Mouse (Mus musculus): ENCODE data around the gene Kif17. TPM values are rescaled to one million over a fixed set of nuclear protein-coding genes. Genes with fewer than 3 reads are reported as not detected.
A peak's percentile ranks its signal among the peaks of the same experiment; 100 is the strongest.

The Kif17 gene
- polyA plus RNA-seq (2015; fragmentation: Nextera tagmentation; extraction: Ambion mirVana), result 2.9 and 3.0 TPM in 2 replicates

DNA sequence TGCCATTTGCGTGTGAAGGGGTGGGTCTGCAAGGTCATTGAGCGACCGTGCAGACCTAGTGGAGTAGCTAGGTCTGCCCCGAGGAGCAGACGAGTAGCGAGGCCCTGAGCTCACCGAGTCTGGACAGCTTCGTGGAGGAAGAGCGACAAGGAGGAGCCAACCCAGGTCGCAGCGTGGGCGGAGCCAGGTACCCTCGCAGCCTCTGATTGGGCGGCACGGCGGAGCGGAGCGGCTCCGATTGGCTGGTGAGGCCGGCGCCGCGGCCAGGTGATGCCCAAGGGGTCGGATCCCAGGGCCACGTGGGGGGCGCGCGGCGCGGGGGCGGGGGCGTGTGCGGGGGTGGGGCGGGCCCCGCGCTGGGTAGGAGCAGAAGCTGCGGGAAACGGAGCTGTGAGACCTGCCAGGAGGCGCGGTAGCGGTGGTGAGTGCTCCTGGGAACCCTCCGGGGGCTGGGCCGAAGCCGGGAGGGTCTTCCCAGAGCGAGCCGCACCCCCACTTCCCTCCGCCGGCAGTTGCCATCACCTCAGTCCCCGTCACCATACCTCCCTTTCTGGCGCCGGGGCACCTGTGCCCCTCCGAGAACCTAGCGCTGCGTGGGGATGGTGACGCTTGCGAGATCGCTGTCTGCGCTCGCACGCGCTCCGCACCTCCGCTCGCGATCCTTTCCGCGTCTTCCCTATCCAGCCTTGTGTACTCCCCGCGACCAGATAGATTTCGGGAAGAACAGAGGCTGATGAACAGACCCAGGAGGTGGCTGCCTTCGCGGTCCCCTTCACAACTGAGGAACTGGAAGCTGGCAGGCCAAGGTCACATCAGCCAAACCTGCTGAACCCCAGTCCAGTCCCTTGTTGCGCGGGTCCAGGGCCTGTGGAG is at the start of gene Kif17, which contains the start of gene Sh2d5:
TSS of gene Kif17 (plus strand) at position 348 of the 873 bp plus-strand sequence.
TSS of gene Sh2d5 (plus strand) at position 316 of the 873 bp plus-strand sequence.
- Histone ChIP-seq H3K9ac (ENCODE audit: low read length) (peak within 1 kb of the TSS; percentile 21), H3K27me3 (ENCODE audit: control insufficient read depth, insufficient read depth, low read depth, low read length) (peaks cover 12% of the 10 kb centered on the region), H3K4me3 (ENCODE audit: low read length) (peak within 1 kb of the TSS; percentile 53), H3K27ac (ENCODE audit: low read length) (no peak within 1 kb of the TSS), H3K4me1 (replicated peaks; ENCODE audit: control insufficient read depth, insufficient read depth, low read length) (peaks cover 22% of the 10 kb centered on the region), H3K4me2 (ENCODE audit: low read depth, low read length) (peak within 1 kb of the TSS; percentile 99), H3K36me3 (ENCODE audit: control insufficient read depth, insufficient read depth, low read length) (peaks cover 15% of the 10 kb centered on the region), H3K9me3 (ENCODE audit: control insufficient read depth, low read length) (no peaks in the 10 kb centered on the region)
- 1% methylated on average over 51 of the region's 74 CpGs for WGBS
- peak; percentile 84 for ATAC-seq (ENCODE audit: low read depth)

DNA sequence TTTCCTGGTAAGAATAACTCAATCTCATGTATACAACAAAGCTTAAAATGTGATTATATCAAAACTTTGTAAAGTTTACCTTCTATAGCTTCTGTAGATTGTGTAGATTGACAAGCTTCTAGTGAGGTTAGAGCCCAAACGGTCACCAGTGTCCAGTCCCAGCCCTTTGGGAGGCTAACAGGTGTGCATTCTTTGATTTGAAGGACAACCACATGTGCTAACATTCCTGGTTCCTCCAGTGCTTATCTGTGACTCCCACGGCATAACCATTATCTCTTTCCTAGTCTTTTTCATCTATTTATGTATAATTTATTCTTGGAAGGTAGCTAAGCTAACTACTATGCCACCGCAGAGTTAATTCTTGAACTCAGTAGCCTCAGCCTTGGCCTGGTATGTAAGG is 49.5 kb upstream of the Kif17 start:
- Histone ChIP-seq H3K9ac (ENCODE audit: low read length) (no peak overlapping the region), H3K4me1 (replicated peaks; ENCODE audit: control insufficient read depth, insufficient read depth, low read length) (no peaks in the 10 kb centered on the region), H3K27ac (ENCODE audit: low read length) (no peak overlapping the region), H3K9me3 (ENCODE audit: control insufficient read depth, low read length) (no peaks in the 10 kb centered on the region), H3K36me3 (ENCODE audit: control insufficient read depth, insufficient read depth, low read length) (peaks cover 44% of the 10 kb centered on the region), H3K27me3 (ENCODE audit: control insufficient read depth, insufficient read depth, low read depth, low read length) (no peaks in the 10 kb centered on the region), H3K4me3 (ENCODE audit: low read length) (no peak overlapping the region), H3K4me2 (ENCODE audit: low read depth, low read length) (no peak overlapping the region)
- no peak for ATAC-seq (ENCODE audit: low read depth)
- 86% methylated on average over 3 of the region's 3 CpGs for WGBS

DNA sequence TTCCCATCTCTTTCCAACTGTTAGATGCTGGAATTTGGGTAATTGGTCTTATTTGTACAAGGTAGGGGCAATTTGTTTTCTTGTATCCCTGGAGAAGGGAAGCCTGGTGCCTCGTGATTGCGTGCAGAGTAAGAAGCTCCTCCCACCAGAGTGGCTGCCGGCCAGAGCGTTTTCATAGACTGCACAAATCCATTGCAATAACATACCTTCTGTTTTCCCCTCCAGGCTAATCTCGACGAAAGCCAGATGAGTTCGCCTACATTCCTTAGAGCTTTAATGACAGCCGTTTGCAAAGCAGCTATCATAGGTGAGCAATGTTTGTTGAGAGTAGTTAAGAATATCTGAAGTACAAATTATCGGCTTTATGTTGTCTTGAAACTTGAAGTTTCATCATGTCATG is 48.5 kb upstream of the Kif17 start:
- WGBS, result 80% methylated on average over 9 of the region's 9 CpGs
- Histone ChIP-seq H3K4me3 (ENCODE audit: low read length) (no peak overlapping the region), H3K4me1 (replicated peaks; ENCODE audit: control insufficient read depth, insufficient read depth, low read length) (no peaks in the 10 kb centered on the region), H3K4me2 (ENCODE audit: low read depth, low read length) (no peak overlapping the region), H3K9ac (ENCODE audit: low read length) (no peak overlapping the region), H3K27me3 (ENCODE audit: control insufficient read depth, insufficient read depth, low read depth, low read length) (no peaks in the 10 kb centered on the region), H3K27ac (ENCODE audit: low read length) (no peak overlapping the region), H3K36me3 (ENCODE audit: control insufficient read depth, insufficient read depth, low read length) (peaks cover 41% of the 10 kb centered on the region), H3K9me3 (ENCODE audit: control insufficient read depth, low read length) (no peaks in the 10 kb centered on the region)
- ATAC-seq (ENCODE audit: low read depth), result no peak

DNA sequence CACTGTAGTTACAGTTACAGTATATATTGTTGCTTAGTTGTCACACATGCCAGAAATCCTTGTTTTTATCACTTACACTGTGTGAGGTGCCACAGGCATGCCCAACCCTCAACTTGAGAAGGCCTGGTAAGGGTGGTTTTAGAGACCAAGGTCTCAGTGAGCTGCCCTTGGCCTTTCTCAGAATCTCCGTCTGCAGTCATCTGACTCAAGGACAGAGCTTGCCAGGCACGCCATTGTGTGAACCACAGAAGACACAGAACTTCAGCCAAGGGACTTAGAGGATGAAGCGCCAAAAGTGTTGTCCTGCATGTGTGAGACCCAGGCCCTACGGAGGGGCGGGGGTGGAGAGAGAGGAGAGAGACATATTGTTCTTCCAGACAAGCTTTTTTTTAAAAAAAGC is 40.1 kb upstream of the Kif17 start:
- ATAC-seq (ENCODE audit: low read depth), result no peak
- no peak overlapping the region for H3K27ac ChIP-seq (ENCODE audit: low read length)
- no peak overlapping the region for H3K4me3 ChIP-seq (ENCODE audit: low read length)
- 88% methylated on average over 5 of the region's 5 CpGs for WGBS
- H3K4me2 ChIP-seq (ENCODE audit: low read depth, low read length), result no peak overlapping the region
- no peak overlapping the region for H3K9ac ChIP-seq (ENCODE audit: low read length)
- no peaks in the 10 kb centered on the region for H3K9me3 ChIP-seq (ENCODE audit: control insufficient read depth, low read length)
- no peaks in the 10 kb centered on the region for H3K27me3 ChIP-seq (ENCODE audit: control insufficient read depth, insufficient read depth, low read depth, low read length)
- H3K4me1 ChIP-seq (replicated peaks; ENCODE audit: control insufficient read depth, insufficient read depth, low read length), result no peaks in the 10 kb centered on the region
- peaks cover 10% of the 10 kb centered on the region; the same call in 1 of the 2 replicates for H3K36me3 ChIP-seq (ENCODE audit: control insufficient read depth, insufficient read depth, low read length)

DNA sequence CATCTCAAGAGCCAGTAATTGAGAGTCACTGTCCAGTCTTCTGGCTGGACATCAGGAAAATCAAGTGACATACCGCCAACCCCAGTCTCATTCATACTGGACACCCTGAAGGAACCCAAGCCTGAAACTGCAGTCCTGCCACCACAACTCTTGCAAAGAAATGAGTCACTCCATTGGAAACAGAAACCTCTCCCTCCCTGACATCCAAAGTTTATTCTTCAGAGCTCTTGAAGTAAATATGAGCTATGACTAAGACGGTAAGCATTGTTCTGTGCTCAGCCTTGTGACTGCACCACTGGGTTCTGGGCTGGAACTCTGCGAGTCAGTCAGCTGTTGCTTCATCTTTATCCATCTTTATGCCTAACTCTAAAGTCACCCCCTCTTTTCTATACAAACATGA is 36.4 kb upstream of the Kif17 start:
- Histone ChIP-seq H3K9ac (ENCODE audit: low read length) (no peak overlapping the region), H3K9me3 (ENCODE audit: control insufficient read depth, low read length) (no peaks in the 10 kb centered on the region), H3K27me3 (ENCODE audit: control insufficient read depth, insufficient read depth, low read depth, low read length) (no peaks in the 10 kb centered on the region), H3K36me3 (ENCODE audit: control insufficient read depth, insufficient read depth, low read length) (no peaks in the 10 kb centered on the region), H3K4me3 (ENCODE audit: low read length) (no peak overlapping the region), H3K4me1 (replicated peaks; ENCODE audit: control insufficient read depth, insufficient read depth, low read length) (peaks cover 15% of the 10 kb centered on the region), H3K27ac (ENCODE audit: low read length) (no peak overlapping the region), H3K4me2 (ENCODE audit: low read depth, low read length) (no peak overlapping the region)
- no peak for ATAC-seq (ENCODE audit: low read depth)
- 53% methylated on average over 3 of the region's 3 CpGs for WGBS

DNA sequence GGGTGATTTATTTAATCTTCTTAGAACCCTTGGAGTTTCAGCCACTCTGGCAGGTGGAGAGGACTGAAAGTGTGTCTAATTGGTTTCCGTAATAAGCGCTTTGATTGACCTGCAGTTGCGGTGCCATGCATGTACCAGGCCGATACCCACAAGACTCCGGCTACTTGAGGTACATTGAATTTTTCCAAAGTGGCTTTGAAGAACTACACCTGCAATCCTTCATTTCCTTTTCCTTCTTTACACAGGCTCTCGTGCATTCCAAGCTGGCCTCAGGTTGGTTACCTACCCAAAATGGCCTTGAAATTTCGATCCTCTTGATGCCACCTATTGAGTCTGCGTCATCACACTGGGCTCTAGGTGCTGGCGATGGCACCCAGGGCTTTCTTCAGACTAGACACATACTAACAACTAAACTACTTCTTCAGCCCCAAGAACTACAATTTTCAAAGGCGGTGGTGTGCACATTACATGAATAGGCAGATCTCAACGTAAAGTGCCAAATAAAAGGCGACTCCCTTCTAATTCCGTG is 34.5 kb upstream of the Kif17 start:
- no peaks in the 10 kb centered on the region for H3K9me3 ChIP-seq (ENCODE audit: control insufficient read depth, low read length)
- no peaks in the 10 kb centered on the region for H3K27me3 ChIP-seq (ENCODE audit: control insufficient read depth, insufficient read depth, low read depth, low read length)
- H3K4me3 ChIP-seq (ENCODE audit: low read length), result peak overlapping the region; percentile 83
- H3K4me2 ChIP-seq (ENCODE audit: low read depth, low read length), result peak overlapping the region; percentile 71
- peak overlapping the region; percentile 99 for H3K27ac ChIP-seq (ENCODE audit: low read length)
- peaks cover 24% of the 10 kb centered on the region for H3K4me1 ChIP-seq (replicated peaks; ENCODE audit: control insufficient read depth, insufficient read depth, low read length)
- 34% methylated on average over 13 of the region's 13 CpGs for WGBS
- no peak for ATAC-seq (ENCODE audit: low read depth)
- H3K36me3 ChIP-seq (ENCODE audit: control insufficient read depth, insufficient read depth, low read length), result no peaks in the 10 kb centered on the region
- H3K9ac ChIP-seq (ENCODE audit: low read length), result peak overlapping the region; percentile 96

DNA sequence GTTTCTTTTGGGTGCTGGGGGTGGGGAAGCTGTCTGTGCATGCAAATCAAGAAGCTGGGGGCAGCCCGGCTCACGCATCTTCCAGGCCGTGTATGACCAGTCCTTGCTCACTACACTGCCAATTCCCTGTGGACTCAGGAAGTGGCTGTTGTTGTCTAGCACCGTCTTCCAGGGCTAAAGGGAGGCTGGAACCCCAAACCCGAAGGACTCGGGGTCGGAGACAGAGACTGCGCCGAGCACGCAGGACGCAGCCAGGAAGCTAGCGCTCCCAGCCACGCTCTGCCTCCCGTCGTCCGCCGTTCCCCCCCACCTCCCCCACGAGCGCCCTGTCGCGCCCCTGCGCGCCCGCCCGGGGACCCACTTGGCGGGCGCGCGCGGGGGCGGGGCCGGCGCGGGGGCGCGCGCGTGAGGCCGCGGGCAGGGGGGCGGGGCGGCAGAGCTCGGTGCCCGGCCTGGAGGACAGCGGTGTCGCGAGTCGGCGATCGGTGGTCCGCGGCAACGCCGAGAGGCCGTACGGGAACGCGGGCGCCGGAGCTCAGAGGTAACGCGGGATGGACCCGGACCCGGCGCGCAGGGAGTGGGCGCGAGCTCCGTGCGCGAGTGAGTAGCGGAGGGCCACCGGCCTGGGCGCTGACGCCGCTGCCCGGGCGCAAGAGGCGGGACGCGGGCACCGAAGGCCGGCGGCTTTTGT is 33.9 kb upstream of the Kif17 start, which contains the start of gene Hp1bp3:
TSS of gene Hp1bp3 (plus strand) at position 97 of the 691 bp plus-strand sequence.
- Histone ChIP-seq H3K9ac (ENCODE audit: low read length) (peak within 1 kb of the TSS; percentile 96), H3K9me3 (ENCODE audit: control insufficient read depth, low read length) (no peaks in the 10 kb centered on the region), H3K27me3 (ENCODE audit: control insufficient read depth, insufficient read depth, low read depth, low read length) (no peaks in the 10 kb centered on the region), H3K36me3 (ENCODE audit: control insufficient read depth, insufficient read depth, low read length) (no peaks in the 10 kb centered on the region), H3K4me3 (ENCODE audit: low read length) (peak within 1 kb of the TSS; percentile 83), H3K4me1 (replicated peaks; ENCODE audit: control insufficient read depth, insufficient read depth, low read length) (peaks cover 24% of the 10 kb centered on the region), H3K4me2 (ENCODE audit: low read depth, low read length) (peak within 1 kb of the TSS; percentile 88), H3K27ac (ENCODE audit: low read length) (peak within 1 kb of the TSS; percentile 99)
- peak; percentile 79 for ATAC-seq (ENCODE audit: low read depth)
- WGBS, result under 1% methylated on average over 17 of the region's 84 CpGs

DNA sequence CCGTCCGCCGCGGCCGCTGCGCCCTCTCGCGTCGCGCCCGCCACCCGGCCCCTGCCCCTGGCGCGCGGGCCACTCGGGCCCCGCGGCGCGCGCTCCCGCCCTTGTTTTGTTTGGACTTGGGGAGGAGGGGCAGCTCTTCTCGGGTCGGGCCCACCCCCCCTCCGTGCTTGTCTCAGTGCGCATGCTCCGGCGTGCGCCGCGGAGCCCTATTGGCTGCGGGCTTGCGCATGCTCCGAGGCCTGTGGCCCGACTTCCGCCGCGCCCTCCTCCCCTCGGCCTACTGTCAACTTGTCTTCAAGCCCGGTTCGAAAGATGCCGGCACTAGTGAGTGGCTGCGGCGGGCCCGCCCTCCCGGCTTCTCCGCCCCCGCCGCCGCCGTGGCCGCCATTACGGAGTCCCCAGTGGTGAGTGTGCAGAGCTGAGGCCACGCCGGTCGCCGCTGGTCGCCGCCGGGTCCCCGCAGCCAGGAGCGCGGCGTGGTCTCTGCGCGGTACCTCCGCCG is 33.3 kb upstream of the Kif17 start:
- H3K27me3 ChIP-seq (ENCODE audit: control insufficient read depth, insufficient read depth, low read depth, low read length), result no peaks in the 10 kb centered on the region
- peaks cover under 1% of the 10 kb centered on the region; the same call in 1 of the 2 replicates for H3K36me3 ChIP-seq (ENCODE audit: control insufficient read depth, insufficient read depth, low read length)
- peak overlapping the region; percentile 99 for H3K27ac ChIP-seq (ENCODE audit: low read length)
- peak overlapping the region; percentile 88 for H3K4me2 ChIP-seq (ENCODE audit: low read depth, low read length)
- H3K4me1 ChIP-seq (replicated peaks; ENCODE audit: control insufficient read depth, insufficient read depth, low read length), result peaks cover 24% of the 10 kb centered on the region
- H3K9ac ChIP-seq (ENCODE audit: low read length), result peak overlapping the region; percentile 96
- WGBS, result under 1% methylated on average over 50 of the region's 68 CpGs
- H3K9me3 ChIP-seq (ENCODE audit: control insufficient read depth, low read length), result no peaks in the 10 kb centered on the region
- peak overlapping the region; percentile 83 for H3K4me3 ChIP-seq (ENCODE audit: low read length)
- ATAC-seq (ENCODE audit: low read depth), result peak; percentile 98

DNA sequence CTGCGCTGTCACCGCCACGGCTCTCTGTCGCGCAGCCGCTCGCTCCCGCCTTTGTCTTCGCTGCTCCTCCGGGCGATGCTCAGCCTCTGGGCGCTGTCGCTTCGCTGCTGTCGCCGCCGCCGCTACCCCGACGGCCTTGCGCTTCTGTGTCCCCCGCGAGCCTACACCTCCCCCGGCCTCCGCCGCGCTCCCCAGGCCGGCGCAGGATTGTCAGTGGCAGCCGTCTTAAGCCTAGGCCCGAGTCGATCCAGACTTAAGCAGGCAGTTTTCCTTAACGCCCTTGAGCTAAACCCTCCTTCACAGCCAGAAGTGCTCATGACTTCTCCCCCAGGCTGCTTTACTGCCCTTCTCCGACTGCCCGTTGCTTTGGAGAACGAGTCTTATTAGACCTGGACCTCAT is 32.8 kb upstream of the Kif17 start:
- Histone ChIP-seq H3K4me3 (ENCODE audit: low read length) (peak overlapping the region; percentile 83), H3K36me3 (ENCODE audit: control insufficient read depth, insufficient read depth, low read length) (peaks cover 5% of the 10 kb centered on the region), H3K4me1 (replicated peaks; ENCODE audit: control insufficient read depth, insufficient read depth, low read length) (peaks cover 24% of the 10 kb centered on the region), H3K4me2 (ENCODE audit: low read depth, low read length) (peak overlapping the region; percentile 88), H3K27ac (ENCODE audit: low read length) (peak overlapping the region; percentile 83), H3K27me3 (ENCODE audit: control insufficient read depth, insufficient read depth, low read depth, low read length) (no peaks in the 10 kb centered on the region), H3K9me3 (ENCODE audit: control insufficient read depth, low read length) (no peaks in the 10 kb centered on the region), H3K9ac (ENCODE audit: low read length) (peak overlapping the region; percentile 94)
- ATAC-seq (ENCODE audit: low read depth), result peak; percentile 7
- under 1% methylated on average over 36 of the region's 36 CpGs for WGBS

Data from lung, embryonic 16.5 days (tissue).